In the genomic region with DNA sequence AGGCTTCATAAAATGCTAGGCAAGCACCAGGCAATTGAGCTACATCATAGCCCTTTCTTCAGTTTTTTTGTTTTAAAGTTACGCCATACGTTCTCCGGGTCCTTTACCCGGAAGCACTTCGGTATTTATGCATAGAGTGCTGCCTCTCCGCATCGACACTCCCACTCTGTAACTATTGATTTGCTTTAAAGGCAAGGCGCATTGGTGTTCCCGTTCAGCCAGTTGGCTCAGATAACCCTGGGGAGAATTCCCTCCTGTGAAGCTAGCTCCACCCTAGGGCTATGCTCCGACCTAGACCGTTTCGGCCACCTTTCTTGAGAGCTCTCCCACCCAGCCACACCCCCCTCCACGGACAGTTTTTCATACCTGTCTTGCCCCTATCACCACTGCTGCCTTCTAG, we compare ENCODE assay signal across 19 mouse cellular contexts. TPM values are rescaled to one million over a fixed set of nuclear protein-coding genes. Genes with fewer than 3 reads are reported as not detected.
A peak's percentile ranks its signal among the peaks of the same experiment; 100 is the strongest.
DNase-seq lines count a peak whose midpoint lies in the region; ATAC-seq and TF ChIP-seq lines count a peak whose summit lies in the region.
"Had no signal": no experiment of that assay in that cellular context is flagged by ENCODE, and none has a peak within 500 bp of the region (broad histone marks: within the 10 kb centered on the region; RNA-seq: fewer than 3 reads in every experiment).

No protein-coding gene starts in this region.

- TF ChIP-seq EP300 in liver, postnatal 0 days (IDR thresholded peaks at IDR 0.05; ENCODE audit: low read depth): no peak

- H3K9ac ChIP-seq in liver, postnatal 0 days (replicated peaks): no peak overlapping the region
- no peak overlapping the region for H3K9ac ChIP-seq in stomach, embryonic 16.5 days (ENCODE audit: low read length)
- no peak overlapping the region for H3K9ac ChIP-seq in midbrain, embryonic 13.5 days (replicated peaks)
- H3K9ac ChIP-seq: heart, embryonic 12.5 days; hindbrain, embryonic 15.5 days had no signal

- H3K9me3 ChIP-seq in liver, postnatal 0 days (ENCODE audit: low read length): no peaks in the 10 kb centered on the region
- H3K9me3 ChIP-seq in stomach, embryonic 16.5 days (replicated peaks; ENCODE audit: control insufficient read depth, low read length): no peaks in the 10 kb centered on the region
- no peaks in the 10 kb centered on the region for H3K9me3 ChIP-seq in midbrain, embryonic 13.5 days
- H3K9me3 ChIP-seq: embryonic facial prominence, embryonic 10.5 days; G1E; heart, embryonic 12.5 days; hindbrain, embryonic 15.5 days had no signal

- no peak overlapping the region for H3K27ac ChIP-seq in liver, postnatal 0 days (ENCODE audit: low read depth)
- no peak overlapping the region for H3K27ac ChIP-seq in stomach, embryonic 16.5 days (ENCODE audit: low read length)
- no peak overlapping the region for H3K27ac ChIP-seq in midbrain, embryonic 13.5 days
- H3K27ac ChIP-seq: embryonic facial prominence, embryonic 10.5 days; gastrocnemius, adult 2 months; hindbrain, embryonic 15.5 days had no signal

- DNase-seq in ES-CJ7 (ENCODE audit: low read depth, low spot score): peak; percentile 8
- DNase-seq in ZHBTc4 (ENCODE audit: low read depth, low spot score): peak; percentile 25
- no peak for DNase-seq in liver, postnatal 0 days
- no peak for DNase-seq in heart, postnatal 4 days
- no peak for DNase-seq in T-cell, adult 2 months (ENCODE audit: low spot score)
- DNase-seq: adrenal gland, postnatal 14 days; cerebellum, adult 18-20 months; cerebellum, adult 9-11 months; cerebellum, postnatal 36 days; gastrocnemius, adult 2 months; gastrocnemius, postnatal 25 days had no signal

- WGBS in liver, postnatal 0 days (ENCODE audit: insufficient replicate concordance): 51% methylated on average over 13 of the region's 13 CpGs
- 46% methylated on average over 13 of the region's 13 CpGs for WGBS in stomach, embryonic 16.5 days
- WGBS in midbrain, embryonic 13.5 days: 72% methylated on average over 13 of the region's 13 CpGs

- peak overlapping the region; percentile 50 for H3K4me2 ChIP-seq in liver, postnatal 0 days (ENCODE audit: low read depth, low read length)
- peak overlapping the region; percentile 40 for H3K4me2 ChIP-seq in stomach, embryonic 16.5 days (ENCODE audit: low read depth, low read length)
- no peak overlapping the region for H3K4me2 ChIP-seq in midbrain, embryonic 13.5 days (replicated peaks)
- H3K4me2 ChIP-seq: heart, embryonic 12.5 days; hindbrain, embryonic 15.5 days had no signal

- H3K27me3 ChIP-seq in liver, postnatal 0 days (ENCODE audit: insufficient read depth, low read length): no peaks in the 10 kb centered on the region
- no peaks in the 10 kb centered on the region for H3K27me3 ChIP-seq in stomach, embryonic 16.5 days (ENCODE audit: control insufficient read depth, insufficient read depth, low read length)
- peaks cover 29% of the 10 kb centered on the region for H3K27me3 ChIP-seq in midbrain, embryonic 13.5 days
- H3K27me3 ChIP-seq: heart, embryonic 12.5 days; hindbrain, embryonic 15.5 days had no signal

- peaks cover 4% of the 10 kb centered on the region; the same call in 1 of the 2 replicates for H3K4me1 ChIP-seq in liver, postnatal 0 days (ENCODE audit: insufficient read depth)
- no peaks in the 10 kb centered on the region for H3K4me1 ChIP-seq in stomach, embryonic 16.5 days (ENCODE audit: control insufficient read depth, insufficient read depth, low read length)
- peaks cover 21% of the 10 kb centered on the region for H3K4me1 ChIP-seq in midbrain, embryonic 13.5 days (replicated peaks)

- H3K4me3 ChIP-seq in liver, postnatal 0 days (ENCODE audit: low read depth, low read length): no peak overlapping the region
- H3K4me3 ChIP-seq in stomach, embryonic 16.5 days (replicated peaks; ENCODE audit: low read length): peak overlapping the region; percentile 17
- no peak overlapping the region for H3K4me3 ChIP-seq in midbrain, embryonic 13.5 days (replicated peaks)
- H3K4me3 ChIP-seq: embryonic facial prominence, embryonic 10.5 days; gastrocnemius, adult 2 months; heart, embryonic 12.5 days; hindbrain, embryonic 15.5 days had no signal

- no peak for TF ChIP-seq CTCF in liver, postnatal 0 days (IDR thresholded peaks at IDR 0.05; ENCODE audit: low read depth)

- H3K36me3 ChIP-seq in liver, postnatal 0 days (replicated peaks; ENCODE audit: insufficient read depth, low read length): peaks cover 17% of the 10 kb centered on the region
- 0 out of 2 replicates have a peak, but pooled peaks cover 5% of the 10 kb centered on the region for H3K36me3 ChIP-seq in stomach, embryonic 16.5 days (ENCODE audit: control insufficient read depth, insufficient read depth, low read length)
- peaks cover 7% of the 10 kb centered on the region; the same call in 1 of the 2 replicates for H3K36me3 ChIP-seq in midbrain, embryonic 13.5 days
- H3K36me3 ChIP-seq: hindbrain, embryonic 15.5 days had no signal

- ATAC-seq in liver, postnatal 0 days: peak; percentile 71
- ATAC-seq in stomach, embryonic 16.5 days (ENCODE audit: insufficient read depth, low FRiP score): no peak; the same call in 1 of the 2 replicates
- ATAC-seq in midbrain, embryonic 13.5 days: no peak
- ATAC-seq: activated CD4-positive, CD25-positive, alpha-beta regulatory T cell, adult 4 months; forebrain, embryonic 14.5 days had no signal

RNA-seq across cellular contexts. Expression of gene Pex3, which starts 13.5 kb away (rescaled TPM):
- 13.6 and 14.5 TPM in 2 replicates for polyA plus RNA-seq in liver, postnatal 0 days (2015; fragmentation: Nextera tagmentation; extraction: Ambion mirVana)
- polyA plus RNA-seq in stomach, embryonic 16.5 days (2015; fragmentation: Nextera tagmentation; extraction: Ambion mirVana): 24.0 and 26.7 TPM in 2 replicates
- 23.3 and 27.7 TPM in 2 replicates for polyA plus RNA-seq in midbrain, embryonic 13.5 days (2015; fragmentation: Nextera tagmentation; extraction: Ambion mirVana)
- total RNA-seq in heart, postnatal 4 days (2021): 10 to 100 TPM; 25.1 to 27.7 TPM

RNA-seq across cellular contexts. Expression of gene Adat2, which starts 13.7 kb away (rescaled TPM):
- 2.1 and 2.9 TPM in 2 replicates for polyA plus RNA-seq in liver, postnatal 0 days (2015; fragmentation: Nextera tagmentation; extraction: Ambion mirVana)
- polyA plus RNA-seq in stomach, embryonic 16.5 days (2015; fragmentation: Nextera tagmentation; extraction: Ambion mirVana): 3.8 and 4.0 TPM in 2 replicates
- 2.4 and 2.6 TPM in 2 replicates for polyA plus RNA-seq in midbrain, embryonic 13.5 days (2015; fragmentation: Nextera tagmentation; extraction: Ambion mirVana)
- total RNA-seq in heart, postnatal 4 days (2021): 1 to 10 TPM; 4.3 to 5.0 TPM

Comparison
In these comparisons a context has a peak if more than half of its experiments do, and no peak if none do; other contexts are left out.
1. DNase-seq: peak in ES-CJ7 (single experiment) and ZHBTc4 (single experiment); none in liver, postnatal 0 days (single experiment), heart, postnatal 4 days (single experiment) and T-cell, adult 2 months (single experiment).